Mouse (Mus musculus) neural tube, embryonic 13.5 days (tissue): ENCODE measurements around the gene Aven. TPM values are rescaled to one million over a fixed set of nuclear protein-coding genes. Genes with fewer than 3 reads are reported as not detected.
"Not testable (repeated sequence)": the region's sequence is repeated elsewhere in the genome, so short reads cannot be mapped to it uniquely, and the experiment has no call there.

Experiments used
- ATAC-seq: fragments of 200-750 bp; cut with Nextera tagmentation; 2 replicates; pipeline ENCODE4 v1.8.0; 2017; ENCODE audit warnings: low read depth, mild to moderate bottlenecking, moderate TSS enrichment, moderate library complexity
- H3K27ac ChIP-seq: fragments of 300-500 bp; sonication (generic); replicated peaks from 2 replicates; pipeline ENCODE4 v1.5.1; 2015; ENCODE audit warnings: moderate library complexity, mild to moderate bottlenecking, inconsistent platforms
- H3K27me3 ChIP-seq: fragments of 300-500 bp; sonication (generic); 2 replicates; pipeline ENCODE4 v1.6.1; 2015; ENCODE audit warnings: mild to moderate bottlenecking, inconsistent platforms
- H3K36me3 ChIP-seq: fragments of 300-500 bp; sonication (generic); 2 replicates; pipeline ENCODE4 v1.6.1; 2015; ENCODE audit warnings: mild to moderate bottlenecking, inconsistent platforms
- H3K4me1 ChIP-seq: fragments of 300-500 bp; sonication (generic); replicated peaks from 2 replicates; pipeline ENCODE4 v1.6.1; 2015; ENCODE audit warnings: inconsistent platforms
- H3K4me2 ChIP-seq: fragments of 300-500 bp; sonication (generic); 2 replicates; pipeline ENCODE4 v1.6.1; 2015; ENCODE audit warnings: inconsistent platforms, mild to moderate bottlenecking, moderate library complexity
- H3K4me3 ChIP-seq: fragments of 300-500 bp; sonication (generic); 2 replicates; pipeline ENCODE4 v1.5.1; 2015; ENCODE audit warnings: mild to moderate bottlenecking, inconsistent platforms
- H3K9ac ChIP-seq: fragments of 300-500 bp; sonication (generic); 2 replicates; pipeline ENCODE4 v1.6.1; 2015; ENCODE audit warnings: moderate library complexity, mild to moderate bottlenecking, inconsistent platforms
- H3K9me3 ChIP-seq: fragments of 300-500 bp; sonication (generic); 2 replicates; pipeline ENCODE4 v1.6.1; 2016; ENCODE audit warnings: inconsistent platforms
- WGBS: fragments of 180-500 bp; shearing (Covaris S2); methylation state at CpG from one replicate; pipeline ENCODE4 v1.1.7; 2015; 5-methylcytosine and 5-hydroxymethylcytosine counted together
- polyA plus RNA-seq: library from polyadenylated mRNA; unstranded; fragments of >200 nt; fragmentation: Nextera tagmentation; extraction: Ambion mirVana; gene quantifications from 2 replicates; pipeline ENCODE4 v1.2.1, GENCODE M21; 2015

The Aven gene
- 5.1 and 5.3 TPM in 2 replicates for polyA plus RNA-seq

DNA sequence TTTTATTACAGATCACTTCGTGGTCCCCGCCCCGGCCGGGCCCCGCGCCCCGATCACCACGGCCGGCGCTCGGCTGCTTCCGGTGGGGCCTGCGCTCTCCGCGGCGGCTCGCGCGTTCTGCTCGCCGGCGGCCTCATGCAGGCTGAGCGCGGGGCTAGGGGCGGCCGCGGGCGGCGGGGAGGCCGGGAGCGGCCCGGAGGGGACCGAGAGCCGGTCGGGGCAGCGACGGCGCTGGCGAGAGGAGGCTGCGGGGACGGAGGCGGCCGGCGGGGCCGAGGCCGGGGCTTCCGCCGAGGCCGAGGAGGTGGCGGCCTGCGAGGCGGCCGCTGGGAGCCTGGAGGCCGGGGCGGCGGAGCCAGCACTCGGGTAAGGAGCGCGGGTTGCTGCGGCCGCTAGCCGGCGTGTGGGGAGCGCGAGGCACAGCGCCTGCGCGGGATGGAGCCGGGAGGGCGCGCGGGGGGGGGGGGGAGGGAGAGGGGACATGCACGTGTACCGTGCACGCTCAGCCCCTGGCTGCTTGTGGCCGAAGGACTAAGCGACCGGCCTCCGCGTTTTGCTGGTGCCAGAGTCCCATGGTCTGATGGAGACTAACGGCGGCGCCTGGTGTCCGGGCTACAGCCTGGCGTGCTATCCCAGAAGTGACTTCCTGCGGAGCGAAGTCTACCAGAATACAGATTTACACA is at the start of gene Aven:
Gene Aven, plus strand, starts transcription at position 109 of the 683 bp plus-strand sequence.
- under 1% methylated on average over 80 of the region's 87 CpGs for WGBS
- Histone ChIP-seq H3K4me1 (peaks cover 18% of the 10 kb centered on the region), H3K36me3 (no peaks in the 10 kb centered on the region), H3K27me3 (no peaks in the 10 kb centered on the region), H3K27ac (peak within 1 kb of the TSS; percentile 98), H3K9ac (peak within 1 kb of the TSS; percentile 98), H3K9me3 (no peaks in the 10 kb centered on the region), H3K4me2 (peak within 1 kb of the TSS; percentile 73), H3K4me3 (peak within 1 kb of the TSS; percentile 77)
- ATAC-seq, result peak; percentile 96

DNA sequence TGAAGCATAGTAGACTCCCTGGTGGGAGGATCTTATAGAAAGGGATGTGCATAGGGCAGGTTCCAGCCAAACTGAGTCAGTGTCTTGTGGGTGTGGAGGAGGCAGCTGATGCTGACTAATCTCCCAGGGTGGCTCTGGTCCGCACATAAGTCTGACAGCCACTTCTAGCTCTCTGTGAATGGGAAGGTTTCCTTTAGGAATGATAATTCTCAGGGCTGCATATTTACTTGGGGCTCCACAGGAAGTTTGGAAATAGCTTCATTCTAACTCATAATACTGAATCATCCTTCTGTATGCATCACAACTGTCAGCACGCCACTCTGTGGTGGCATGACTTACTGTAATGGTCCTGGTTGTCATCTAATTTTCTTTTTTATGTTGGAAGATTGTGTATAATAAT is 49.3 kb upstream of the Aven start:
- H3K4me1 ChIP-seq, result no peaks in the 10 kb centered on the region
- ATAC-seq, result no peak

DNA sequence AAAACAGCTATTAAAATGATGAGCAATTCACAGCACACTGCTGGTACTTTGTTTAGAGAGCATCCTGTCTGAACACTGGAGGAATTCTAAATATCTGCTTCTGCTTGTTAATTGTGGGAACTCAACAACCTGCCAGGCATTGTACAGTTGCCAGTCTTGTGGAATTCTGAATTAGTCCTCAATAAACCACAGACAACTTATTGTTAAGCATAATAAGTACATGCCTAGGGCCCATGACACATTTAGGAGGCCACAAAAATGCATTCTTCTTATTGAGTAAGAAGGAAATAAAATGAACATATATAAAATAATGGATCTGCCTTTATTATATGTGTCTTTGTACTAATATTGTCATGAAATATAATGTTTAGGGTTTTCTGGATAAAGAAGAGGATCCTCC is 47.3 kb upstream of the Aven start:
- Histone ChIP-seq H3K36me3 (no peaks in the 10 kb centered on the region), H3K27ac (no peak overlapping the region), H3K27me3 (no peaks in the 10 kb centered on the region; the same call in 1 of the 2 replicates), H3K9ac (no peak overlapping the region), H3K4me2 (no peak overlapping the region), H3K9me3 (no peaks in the 10 kb centered on the region), H3K4me1 (no peaks in the 10 kb centered on the region), H3K4me3 (no peak overlapping the region)
- no peak for ATAC-seq

More for the DNA sequence above, 49.3 kb upstream of the Aven start:
- no peak overlapping the region for H3K4me3 ChIP-seq
- H3K4me2 ChIP-seq, result no peak overlapping the region
- no peak overlapping the region for H3K9ac ChIP-seq
- no peaks in the 10 kb centered on the region; the same call in 1 of the 2 replicates for H3K27me3 ChIP-seq
- no peaks in the 10 kb centered on the region for H3K36me3 ChIP-seq
- WGBS, result 83% methylated on average over 2 of the region's 2 CpGs
- H3K9me3 ChIP-seq, result no peaks in the 10 kb centered on the region
- H3K27ac ChIP-seq, result no peak overlapping the region

DNA sequence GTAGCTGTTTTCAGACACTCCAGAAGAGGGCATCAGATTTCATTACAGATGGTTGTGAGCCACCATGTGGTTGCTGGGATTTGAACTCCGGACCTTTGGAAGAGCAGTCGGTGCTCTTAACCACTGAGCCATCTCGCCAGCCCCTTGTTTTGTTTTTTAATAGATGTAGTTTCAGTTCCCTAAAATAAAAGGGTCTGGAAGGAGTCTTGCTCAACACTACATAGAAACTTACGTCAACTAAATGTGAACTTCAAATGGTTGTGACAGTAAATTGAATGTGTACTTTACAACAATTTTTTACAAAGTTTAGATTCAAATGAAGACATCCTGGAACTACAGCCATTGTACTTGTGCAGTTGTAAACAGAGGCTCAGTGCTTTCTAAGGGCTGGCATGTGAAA is 44.7 kb upstream of the Aven start:
- not testable (repeated sequence) for H3K4me2 ChIP-seq, H3K27ac ChIP-seq, H3K36me3 ChIP-seq, ATAC-seq, H3K27me3 ChIP-seq, H3K4me3 ChIP-seq, H3K9me3 ChIP-seq, H3K4me1 ChIP-seq, H3K9ac ChIP-seq
- WGBS, result 73% methylated on average over 4 of the region's 4 CpGs

DNA sequence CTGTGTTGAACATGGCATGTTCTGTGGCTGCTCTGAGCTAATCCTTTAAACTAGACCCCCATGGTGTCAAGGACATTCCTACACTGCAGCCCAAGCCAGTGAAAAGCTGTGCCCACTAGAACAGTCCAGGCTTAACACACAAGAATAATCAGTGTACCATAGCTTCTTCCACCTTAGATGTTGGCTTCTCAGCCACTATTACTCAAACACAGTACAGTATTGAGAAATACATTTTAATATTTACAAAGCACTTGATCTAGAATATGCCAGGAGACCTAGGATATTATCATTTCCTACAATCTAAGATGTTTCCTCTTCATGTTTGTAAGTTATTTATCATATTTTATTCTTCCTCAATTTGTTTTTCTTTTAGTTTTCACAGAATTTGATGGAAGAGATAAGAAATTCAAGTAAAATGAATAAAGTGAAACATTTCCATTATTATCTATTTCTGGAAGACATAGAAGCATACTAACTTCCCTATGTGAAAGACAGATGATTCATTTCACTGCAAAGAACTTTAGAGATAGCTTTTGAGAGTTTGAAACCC is 44.2 kb upstream of the Aven start:
- no peaks in the 10 kb centered on the region for H3K9me3 ChIP-seq
- H3K27ac ChIP-seq, result no peak overlapping the region
- no peak overlapping the region for H3K4me2 ChIP-seq
- H3K36me3 ChIP-seq, result no peaks in the 10 kb centered on the region
- no peaks in the 10 kb centered on the region; the same call in 1 of the 2 replicates for H3K27me3 ChIP-seq
- H3K9ac ChIP-seq, result no peak overlapping the region
- no peaks in the 10 kb centered on the region for H3K4me1 ChIP-seq
- H3K4me3 ChIP-seq, result no peak overlapping the region
- no peak for ATAC-seq

DNA sequence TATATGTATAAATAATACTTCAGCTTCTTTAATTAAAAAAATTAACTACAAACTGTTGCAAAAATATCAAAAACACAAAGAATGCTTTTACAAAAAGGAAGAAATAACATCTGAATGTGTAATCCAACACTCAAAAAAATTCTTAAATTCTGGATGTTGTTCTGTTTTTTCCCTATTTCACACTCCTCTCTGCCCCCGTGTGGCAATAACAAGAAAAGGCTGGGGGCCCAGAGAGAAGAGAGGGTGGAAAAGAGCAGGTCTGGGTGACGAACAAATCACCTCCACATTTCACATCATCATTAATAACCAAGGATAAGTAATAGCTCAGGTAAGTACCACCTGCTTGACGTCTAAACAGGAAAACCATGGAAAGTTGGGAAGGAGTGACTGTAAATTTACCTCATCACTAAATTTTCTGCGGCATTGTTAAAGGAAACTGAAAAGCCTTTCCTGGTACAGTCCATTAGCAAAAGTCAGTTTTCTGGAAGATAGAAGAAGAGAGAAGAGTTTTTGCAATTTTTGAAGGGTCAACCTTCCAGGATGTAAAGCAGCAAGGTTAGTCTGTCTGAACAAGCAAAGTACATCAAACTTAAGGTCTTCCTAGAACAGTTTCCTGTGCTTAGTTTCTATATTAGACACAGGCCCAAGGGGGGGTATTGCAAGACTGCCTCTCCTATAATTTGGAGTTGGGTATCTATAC is 43.0 kb upstream of the Aven start:
- Histone ChIP-seq H3K9ac (no peak overlapping the region), H3K27me3 (no peaks in the 10 kb centered on the region; the same call in 1 of the 2 replicates), H3K4me1 (no peaks in the 10 kb centered on the region), H3K27ac (no peak overlapping the region), H3K9me3 (no peaks in the 10 kb centered on the region), H3K36me3 (no peaks in the 10 kb centered on the region), H3K4me2 (no peak overlapping the region), H3K4me3 (no peak overlapping the region)
- ATAC-seq, result no peak
- 41% methylated on average over 4 of the region's 4 CpGs for WGBS

DNA sequence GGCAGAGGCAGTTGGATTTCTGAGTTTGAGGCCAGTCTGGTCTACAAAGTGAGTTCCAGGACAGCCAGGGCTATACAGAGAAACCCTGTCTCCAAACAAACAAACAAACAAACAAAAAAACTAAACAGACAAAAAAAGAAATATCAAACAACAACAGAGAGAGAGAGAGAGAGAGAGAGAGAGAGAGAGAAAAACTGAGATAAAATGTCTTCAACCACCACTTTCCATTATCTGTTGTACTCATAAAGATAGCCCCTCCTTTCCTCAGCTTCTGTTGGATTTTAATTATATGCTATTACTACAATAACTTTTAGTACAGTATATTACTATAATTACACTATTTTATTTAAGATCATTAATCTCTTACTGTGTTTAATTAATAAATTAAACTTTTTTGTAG is 40.3 kb upstream of the Aven start:
- H3K4me3 ChIP-seq, ATAC-seq, H3K9me3 ChIP-seq, H3K4me2 ChIP-seq, H3K9ac ChIP-seq, H3K27me3 ChIP-seq, H3K27ac ChIP-seq, H3K36me3 ChIP-seq: not testable (repeated sequence)
- H3K4me1 ChIP-seq, result peaks cover 17% of the 10 kb centered on the region

DNA sequence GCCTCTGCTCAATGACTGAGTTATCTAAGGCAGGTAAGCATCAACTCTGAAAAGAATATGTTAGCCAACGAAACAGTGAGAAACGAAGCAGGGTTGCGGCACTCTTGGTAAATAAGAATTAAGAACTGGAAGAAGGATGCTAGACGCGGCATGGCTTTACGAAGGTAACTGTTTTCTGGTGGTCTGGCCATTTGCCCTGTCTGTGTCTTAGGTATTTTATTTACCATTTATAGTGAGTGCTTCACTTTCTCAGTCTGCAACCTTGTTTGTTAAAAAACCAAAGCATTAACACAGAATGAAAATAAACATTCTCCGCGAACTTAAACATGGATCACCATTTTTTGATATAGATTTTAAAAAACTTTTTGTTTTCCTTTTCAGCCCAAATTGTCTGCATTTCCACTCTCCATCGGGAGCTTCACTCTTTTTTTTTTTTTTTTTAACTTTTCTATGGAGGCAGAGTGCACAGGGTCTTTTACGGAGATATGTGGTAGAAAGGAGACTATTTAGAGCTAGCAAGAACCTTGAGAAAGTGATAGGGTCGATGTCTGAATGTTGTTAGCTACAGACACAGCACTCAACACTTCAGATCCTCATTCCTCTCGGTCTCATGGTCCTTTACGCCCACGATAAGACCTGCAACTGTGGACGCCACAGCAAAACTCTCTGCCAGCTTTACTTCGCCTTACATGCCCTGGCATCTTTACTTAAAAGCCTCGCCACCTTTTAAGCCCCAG is 38.5 kb upstream of the Aven start:
- Histone ChIP-seq H3K9me3 (no peaks in the 10 kb centered on the region), H3K4me3 (peak overlapping the region; percentile 83), H3K4me2 (peak overlapping the region; percentile 84), H3K9ac (peak overlapping the region; percentile 88), H3K27ac (peak overlapping the region; percentile 75), H3K27me3 (no peaks in the 10 kb centered on the region), H3K36me3 (no peaks in the 10 kb centered on the region), H3K4me1 (peaks cover 19% of the 10 kb centered on the region)
- WGBS, result 33% methylated on average over 17 of the region's 17 CpGs
- peak; percentile 86; the same call in 1 of the 2 replicates for ATAC-seq

DNA sequence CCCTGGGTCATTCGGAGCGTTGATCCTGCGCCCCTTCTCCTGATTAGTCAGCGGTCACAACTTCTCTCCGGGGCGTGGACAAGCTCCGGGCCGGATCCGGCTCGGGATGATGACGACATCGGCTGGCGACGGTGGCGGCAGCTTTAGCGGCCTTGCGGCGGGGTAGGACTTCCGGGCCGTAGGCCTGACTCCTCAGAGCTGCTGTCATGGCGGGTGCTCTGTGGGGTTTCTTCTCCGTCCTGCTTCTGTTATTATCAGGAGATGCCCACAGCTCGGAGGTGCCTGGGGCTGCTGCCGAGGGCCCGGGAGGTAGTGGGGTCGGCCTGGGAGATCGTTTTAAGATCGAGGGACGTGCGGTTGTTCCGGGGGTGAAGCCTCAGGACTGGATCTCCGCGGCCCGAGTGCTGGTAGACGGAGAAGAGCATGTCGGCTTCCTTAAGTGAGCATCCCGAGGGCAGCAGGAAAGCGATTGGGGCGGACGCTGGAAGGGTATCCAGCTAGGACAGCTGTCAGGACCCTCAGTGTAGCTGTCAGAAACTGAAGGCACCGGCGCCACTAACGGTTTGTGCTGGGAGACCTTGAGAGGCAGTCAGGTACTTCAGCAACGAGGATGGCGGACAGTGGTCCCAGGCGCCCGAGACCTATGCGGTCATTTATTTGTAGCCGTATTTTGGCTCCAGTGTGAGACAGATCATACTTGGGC is 37.8 kb upstream of the Aven start, which contains the start of gene Emc7:
Gene Emc7, plus strand, starts transcription at position 136 of the 703 bp plus-strand sequence.
- H3K27me3 ChIP-seq, result no peaks in the 10 kb centered on the region
- peak within 1 kb of the TSS; percentile 84 for H3K4me2 ChIP-seq
- peak; percentile 97 for ATAC-seq
- H3K36me3 ChIP-seq, result peaks cover 2% of the 10 kb centered on the region
- under 1% methylated on average over 49 of the region's 49 CpGs for WGBS
- H3K9me3 ChIP-seq, result no peaks in the 10 kb centered on the region
- H3K4me3 ChIP-seq, result peak within 1 kb of the TSS; percentile 83
- H3K9ac ChIP-seq, result peak within 1 kb of the TSS; percentile 88
- H3K4me1 ChIP-seq, result peaks cover 19% of the 10 kb centered on the region
- peak within 1 kb of the TSS; percentile 84 for H3K27ac ChIP-seq

DNA sequence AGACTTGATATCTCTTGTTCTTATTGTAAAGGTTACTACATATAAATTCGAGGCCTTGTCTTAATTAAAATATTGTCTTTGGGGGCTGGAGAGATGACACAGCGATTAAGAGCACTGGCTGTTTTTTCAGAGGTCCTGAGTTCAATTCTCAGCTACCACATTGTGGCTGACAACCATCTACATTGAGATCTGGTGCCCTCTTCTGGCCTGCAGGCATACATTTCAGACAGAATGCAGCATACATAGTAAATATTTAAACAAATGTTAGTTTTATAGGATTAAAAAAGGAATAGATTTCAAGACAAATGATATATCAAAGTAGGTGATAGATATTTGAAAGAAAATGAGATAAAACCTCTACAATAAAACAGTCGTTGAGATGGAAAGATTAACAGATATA is 32.2 kb upstream of the Aven start:
- Histone ChIP-seq H3K4me2 (no peak overlapping the region), H3K4me3 (no peak overlapping the region), H3K36me3 (peaks cover 35% of the 10 kb centered on the region), H3K9me3 (no peaks in the 10 kb centered on the region), H3K27me3 (no peaks in the 10 kb centered on the region), H3K9ac (no peak overlapping the region), H3K4me1 (peaks cover 17% of the 10 kb centered on the region), H3K27ac (no peak overlapping the region)
- WGBS, result 96% methylated on average over 3 of the region's 3 CpGs
- ATAC-seq, result no peak

DNA sequence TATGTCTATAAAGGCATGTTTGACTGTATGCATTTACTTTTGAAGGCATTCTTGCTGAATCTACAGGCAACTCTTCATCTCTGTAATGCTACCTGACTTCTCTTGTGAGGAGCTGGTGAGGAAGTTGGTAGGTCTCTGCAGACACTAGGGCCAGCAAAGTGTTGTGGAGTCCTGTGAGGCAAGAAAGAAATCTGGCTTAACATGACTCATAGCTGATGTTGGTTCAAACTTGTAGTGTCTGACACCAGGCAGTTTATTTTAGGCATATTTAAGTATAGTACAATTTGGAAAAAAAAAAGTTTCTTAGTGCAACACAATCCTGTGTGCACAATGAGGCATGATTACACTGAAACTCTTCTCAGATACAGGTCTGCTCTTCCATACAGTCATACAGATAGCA is 23.2 kb upstream of the Aven start:
- Histone ChIP-seq H3K4me3 (no peak overlapping the region), H3K36me3 (peaks cover 58% of the 10 kb centered on the region), H3K9ac (no peak overlapping the region), H3K4me2 (no peak overlapping the region), H3K4me1 (no peaks in the 10 kb centered on the region), H3K9me3 (no peaks in the 10 kb centered on the region), H3K27me3 (no peaks in the 10 kb centered on the region), H3K27ac (no peak overlapping the region)
- ATAC-seq, result no peak
